Mouse (Mus musculus) c-Kit-positive CD71-positive TER-119-negative erythroid progenitor cells, embryonic 14.5 days (primary cell): Measurements from ENCODE around the gene Gm49383.
A peak's percentile ranks its signal among the peaks of the same experiment; 100 is the strongest.
"Not testable (repeated sequence)": the region's sequence is repeated elsewhere in the genome, so short reads cannot be mapped to it uniquely, and the experiment has no call there.

ENCODE experiments used
- DNase-seq: peaks from one replicate; pipeline ENCODE4 v3.0.0-alpha.2; 2013; ENCODE audit warnings: low read depth

The Gm49383 gene

GRCm38 (mm10) chr12:69198985-69199384 lies 2.1 kb upstream of the Gm49383 start:
- DNase-seq: no peak

DNA sequence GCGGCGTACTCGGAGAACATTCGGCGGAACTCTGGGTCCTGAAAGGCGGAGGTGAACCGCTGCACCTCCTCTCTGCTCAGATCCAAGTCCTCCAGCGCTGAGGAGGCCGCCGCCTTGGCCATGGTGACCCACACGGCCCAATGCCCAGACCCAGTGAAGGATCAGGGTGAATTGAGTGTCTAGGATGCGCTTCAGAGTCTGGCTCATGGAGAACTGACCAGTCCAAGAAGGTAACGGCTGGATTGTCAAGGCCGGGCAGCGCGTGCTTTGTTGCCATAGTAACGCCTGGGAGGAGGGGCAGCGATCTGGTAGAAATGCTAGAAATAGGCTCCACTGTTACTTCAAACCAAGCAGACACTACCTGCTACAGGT lies 1.2 kb upstream of the Gm49383 start, which contains the start of gene Dnaaf2:
Dnaaf2 (minus strand) TSS at position 266 of the 372 bp plus-strand sequence.
- peak; percentile 69 for DNase-seq

- peak; percentile 55 for DNase-seq
Measured at GRCm38 (mm10) chr12:69197378-69198163, 667 bp upstream of the Gm49383 start.

DNA sequence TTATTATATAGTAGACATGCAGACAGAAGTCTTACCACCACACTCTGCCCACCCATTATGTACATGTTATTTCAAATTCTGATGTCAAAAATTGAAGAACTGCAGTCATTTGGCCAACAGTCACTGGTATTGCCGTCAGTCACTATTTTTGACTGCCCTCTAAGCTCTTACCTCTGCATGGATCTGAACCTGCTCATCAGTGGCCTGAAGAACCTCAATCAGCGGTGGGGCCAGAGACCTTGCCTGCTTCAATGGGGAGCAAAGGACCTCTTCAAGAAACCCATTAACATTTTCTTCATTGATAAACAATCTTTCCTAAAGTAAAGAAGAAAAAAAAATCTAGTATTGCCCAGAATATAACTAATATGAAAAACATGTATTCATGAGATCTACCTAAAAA lies 4.3 kb downstream of the Gm49383 start:
- DNase-seq: no peak

DNA sequence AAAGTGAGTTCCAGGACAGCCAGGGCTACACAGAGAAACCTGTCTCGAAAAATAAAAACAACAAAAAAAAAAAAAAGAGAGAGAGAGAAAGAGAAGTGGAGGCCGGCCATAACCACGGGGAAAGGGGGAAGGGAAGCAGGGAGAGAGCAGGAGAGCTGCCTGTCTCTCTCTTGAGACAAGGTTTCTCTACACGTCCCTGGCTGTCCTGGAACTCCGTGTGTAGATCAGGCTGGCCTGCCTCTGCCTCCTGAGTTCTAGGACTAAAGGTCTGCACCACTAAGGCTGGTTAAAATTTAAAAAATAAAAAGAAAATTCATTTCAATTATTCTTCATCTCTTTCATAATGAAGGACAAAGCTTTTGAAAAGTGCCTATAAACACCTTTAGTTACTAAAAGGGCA lies 5.5 kb downstream of the Gm49383 start:
- DNase-seq: no peak

GRCm38 (mm10) chr12:69190522-69190921 lies 6.4 kb downstream of the Gm49383 start:
- no peak for DNase-seq

DNA sequence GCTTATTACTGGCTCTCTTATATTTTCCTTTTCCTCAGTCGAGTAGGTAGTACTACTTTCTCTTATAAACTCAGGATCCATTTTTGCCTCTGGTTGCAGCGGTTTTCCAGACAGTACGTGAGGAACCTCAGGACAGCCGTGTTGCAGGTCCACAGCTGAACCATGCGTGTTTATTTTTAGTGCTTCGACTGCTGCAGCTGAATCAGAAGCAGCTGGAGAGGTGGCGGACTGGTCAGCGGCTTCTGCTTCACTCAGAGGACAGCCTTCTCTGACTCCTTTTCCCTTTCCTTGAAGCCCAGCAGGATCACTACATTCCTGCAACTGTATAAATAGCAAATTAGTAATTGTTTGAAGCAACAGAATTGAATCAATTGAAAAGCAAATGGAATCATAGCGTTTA lies 6.8 kb downstream of the Gm49383 start:
- no peak for DNase-seq

GRCm38 (mm10) chr12:69186811-69187471 lies 10.0 kb downstream of the Gm49383 start:
- no peak for DNase-seq

DNA sequence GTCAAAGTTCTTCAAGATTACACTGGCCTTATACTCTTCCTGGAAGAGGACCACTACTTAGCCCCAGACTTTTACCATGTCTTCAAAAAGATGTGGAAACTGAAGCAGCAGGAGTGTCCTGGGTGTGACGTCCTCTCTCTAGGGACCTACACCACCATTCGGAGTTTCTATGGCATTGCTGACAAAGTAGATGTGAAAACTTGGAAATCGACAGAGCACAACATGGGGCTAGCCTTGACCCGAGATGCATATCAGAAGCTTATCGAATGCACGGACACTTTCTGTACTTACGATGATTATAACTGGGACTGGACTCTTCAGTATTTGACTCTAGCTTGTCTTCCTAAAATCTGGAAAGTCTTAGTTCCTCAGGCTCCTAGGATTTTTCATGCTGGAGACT lies 11.5 kb downstream of the Gm49383 start:
- DNase-seq: no peak

DNA sequence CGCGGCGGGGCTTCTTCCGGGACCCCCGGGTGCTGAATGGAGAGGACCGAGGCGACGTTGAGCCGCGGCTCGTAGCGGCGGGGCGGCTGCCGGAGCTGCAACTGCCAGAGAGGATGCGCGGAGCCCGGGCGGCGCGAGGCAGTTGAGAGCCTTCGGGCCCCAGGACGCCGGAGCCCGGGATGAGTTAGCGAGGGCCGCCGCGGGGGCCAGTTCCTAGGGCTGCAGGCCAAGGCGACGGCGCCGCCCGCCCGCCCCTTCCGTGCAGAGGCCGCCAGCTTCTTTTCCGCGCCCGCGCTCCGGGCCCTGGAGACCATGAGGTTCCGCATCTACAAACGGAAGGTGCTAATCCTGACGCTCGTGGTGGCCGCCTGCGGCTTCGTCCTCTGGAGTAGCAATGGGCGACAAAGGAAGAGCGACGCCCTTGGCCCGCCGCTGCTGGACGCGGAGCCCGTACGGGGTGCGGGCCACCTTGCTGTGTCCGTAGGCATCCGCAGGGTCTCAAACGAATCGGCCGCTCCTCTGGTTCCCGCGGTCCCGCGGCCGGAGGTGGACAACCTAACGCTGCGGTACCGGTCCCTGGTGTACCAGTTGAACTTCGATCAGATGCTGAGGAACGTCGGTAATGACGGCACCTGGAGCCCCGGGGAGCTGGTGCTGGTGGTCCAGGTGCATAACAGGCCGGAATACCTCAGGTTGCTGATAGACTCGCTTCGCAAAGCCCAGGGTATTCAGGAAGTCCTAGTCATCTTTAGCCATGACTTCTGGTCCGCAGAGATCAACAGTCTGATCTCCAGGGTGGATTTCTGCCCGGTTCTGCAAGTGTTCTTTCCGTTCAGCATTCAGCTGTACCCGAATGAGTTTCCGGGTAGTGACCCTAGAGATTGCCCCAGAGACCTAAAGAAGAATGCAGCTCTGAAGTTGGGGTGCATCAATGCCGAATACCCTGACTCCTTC lies 12.3 kb downstream of the Gm49383 start:
- DNase-seq: no peak

- DNase-seq: peak; percentile 98
Measured at GRCm38 (mm10) chr12:69183583-69184308, 13.2 kb downstream of the Gm49383 start, which contains the start of the genes Rpl36al and Mgat2. Gene Rpl36al, minus strand, starts transcription at chr12:69184083. Gene Mgat2, plus strand, starts transcription at chr12:69184157.

GRCm38 (mm10) chr12:69181800-69182199 lies 15.1 kb downstream of the Gm49383 start:
- no peak for DNase-seq

DNA sequence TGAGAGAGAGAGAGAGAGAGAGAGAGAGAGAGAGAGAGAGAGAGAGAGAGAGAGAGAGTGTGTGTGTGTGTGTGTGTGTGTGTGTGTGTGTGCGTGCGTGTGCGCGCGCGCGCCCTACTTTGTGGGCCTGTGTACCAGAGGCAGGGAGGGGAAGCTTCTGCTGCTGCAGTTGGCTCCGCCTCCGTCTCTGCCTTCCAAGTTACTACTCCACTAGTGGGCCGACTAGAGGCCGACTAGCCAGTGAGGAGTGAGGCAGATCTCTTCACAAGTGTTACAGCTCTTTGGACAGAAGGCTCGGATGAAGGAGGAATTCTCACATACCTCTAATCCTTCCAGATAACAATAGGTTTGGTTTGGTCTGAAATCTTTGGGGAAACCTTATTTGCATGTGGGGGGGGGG lies 17.5 kb downstream of the Gm49383 start:
- DNase-seq: no peak

GRCm38 (mm10) chr12:69177526-69177925 lies 19.4 kb downstream of the Gm49383 start:
- DNase-seq: no peak

DNA sequence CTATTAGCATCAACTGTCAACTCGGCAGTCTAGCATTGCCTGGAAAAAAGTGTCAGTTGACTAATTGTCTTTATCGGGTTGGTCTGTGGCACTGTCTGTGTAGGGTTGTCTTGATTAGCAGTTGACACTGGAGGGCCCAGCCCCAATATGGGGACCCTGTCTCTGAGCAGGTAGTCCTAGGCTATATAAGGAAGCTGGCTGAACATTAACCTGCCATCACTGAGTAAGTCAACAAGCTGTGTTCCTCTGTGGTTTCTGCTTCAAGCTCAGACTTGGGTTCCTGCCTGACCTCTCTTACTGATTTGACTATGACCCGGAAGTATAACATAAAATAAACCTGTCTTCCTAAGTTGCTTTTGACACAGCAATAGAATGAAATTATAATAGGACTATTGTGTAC lies 20.9 kb downstream of the Gm49383 start:
- DNase-seq: no peak

DNA sequence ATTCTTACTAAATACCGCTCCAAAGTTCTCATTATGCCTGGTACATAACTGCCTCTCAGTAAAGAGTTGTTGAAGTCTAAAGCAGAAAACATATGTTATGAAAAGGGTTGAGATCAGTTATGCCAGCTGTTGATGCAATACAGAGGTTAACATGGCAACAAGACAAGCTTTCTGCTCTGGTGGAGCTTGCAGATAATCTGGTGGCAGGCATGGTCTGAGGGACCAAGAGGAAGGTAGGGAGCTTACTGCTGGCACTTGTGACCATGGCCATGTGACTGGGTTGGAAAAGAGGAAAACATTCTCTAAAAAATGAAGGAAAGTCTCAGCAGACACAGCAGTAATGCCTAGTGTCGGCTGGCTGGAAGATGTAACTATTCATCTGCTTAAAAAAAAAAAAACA lies 25.6 kb downstream of the Gm49383 start:
- no peak for DNase-seq

DNA sequence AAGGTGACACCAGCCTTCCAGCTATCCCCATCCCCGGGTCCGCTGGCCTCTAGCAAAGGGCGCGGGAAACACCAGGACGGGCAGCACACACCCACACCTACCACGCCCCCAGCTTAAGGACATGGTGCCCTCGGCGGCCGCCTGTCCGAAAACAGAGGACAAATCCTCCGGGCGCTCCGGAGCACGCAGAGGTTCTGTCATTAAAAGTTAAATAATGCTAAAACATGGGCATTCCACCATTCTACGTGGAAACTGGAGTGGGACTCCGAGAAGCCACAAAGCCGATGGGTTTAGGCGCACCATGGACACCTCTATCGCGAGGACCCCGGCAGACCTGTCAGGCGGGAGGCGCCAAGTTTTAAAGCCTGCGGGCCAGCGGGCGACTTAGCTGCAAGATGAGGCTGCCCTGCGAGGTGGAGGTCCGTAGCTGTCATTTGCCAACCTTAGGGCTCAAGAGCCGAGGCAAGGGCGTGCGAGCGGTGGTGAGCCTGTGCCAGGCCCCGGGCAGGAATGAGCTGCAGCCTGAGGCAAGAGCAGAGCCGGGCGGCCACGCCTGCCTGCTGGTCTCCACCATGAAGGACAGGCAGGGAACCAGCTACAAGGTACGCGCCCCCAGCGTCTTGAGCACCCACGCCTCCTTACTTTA lies 28.3 kb downstream of the Gm49383 start, which contains the start of gene Lrr1:
Lrr1 (plus strand) TSS at position 354 of the 646 bp plus-strand sequence.
- DNase-seq: peak; percentile 69

DNA sequence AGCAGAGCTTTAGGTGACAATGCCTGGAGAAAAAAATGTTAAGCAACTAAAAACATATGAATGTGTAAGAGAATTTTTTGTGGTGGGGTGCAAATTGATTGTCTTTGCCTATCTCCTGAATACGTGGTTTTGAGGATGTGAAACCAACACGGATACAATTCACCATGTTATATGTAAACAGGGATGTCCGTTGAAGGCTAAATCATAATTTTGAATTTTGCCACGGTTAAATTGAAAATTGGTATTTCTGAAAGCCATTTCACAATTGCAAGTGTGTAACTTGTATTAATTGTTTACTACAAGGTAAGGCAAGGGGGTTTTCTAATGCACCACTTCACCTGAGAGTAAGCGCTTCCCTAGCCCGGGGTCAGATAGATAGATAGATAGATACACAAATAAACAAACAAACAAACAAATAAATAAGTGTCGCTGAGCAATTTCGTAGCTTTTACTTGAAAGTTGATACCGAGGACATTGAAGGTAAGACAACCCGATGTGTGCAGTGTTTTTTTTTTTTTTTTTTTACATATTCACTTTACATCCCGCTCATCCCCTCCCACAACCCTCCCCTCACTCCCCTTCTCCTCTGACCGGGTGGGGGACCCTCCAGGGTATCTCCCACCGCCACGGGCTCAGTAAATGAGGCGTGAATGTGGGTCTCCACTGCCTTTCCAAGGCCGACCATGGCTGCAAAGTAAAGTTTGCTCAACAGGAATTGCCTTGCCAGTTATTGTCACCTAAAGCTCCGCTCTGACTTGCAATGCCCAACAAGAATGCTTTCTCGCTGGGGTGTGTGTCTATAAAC lies 29.0 kb downstream of the Gm49383 start:
- DNase-seq: no peak

- DNase-seq: not testable (repeated sequence)
Measured at GRCm38 (mm10) chr12:69166861-69167581, 29.9 kb downstream of the Gm49383 start.
